Mouse (Mus musculus): ENCODE measurements around the gene Lpp.

DNA sequence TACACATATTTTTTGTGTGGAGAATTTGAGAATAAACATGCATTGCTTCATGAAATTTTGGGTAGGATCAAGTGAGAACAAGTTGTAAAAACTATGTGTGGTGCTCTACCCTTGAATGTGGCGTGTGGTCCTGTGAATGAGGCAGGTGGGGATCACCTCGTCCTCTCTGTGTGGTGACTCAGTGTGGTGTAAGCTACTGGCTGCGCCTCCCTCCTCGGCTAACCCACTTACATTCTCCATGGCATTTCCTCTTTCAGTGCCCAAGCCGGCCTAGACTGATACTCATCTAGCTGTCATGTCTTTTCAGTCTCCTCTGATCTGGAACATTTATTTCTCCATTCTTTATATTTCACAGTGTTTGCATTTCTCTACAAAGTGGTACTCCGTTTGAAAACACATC is 81.5 kb downstream of the Lpp start:
- no peak for TF ChIP-seq POLR2A (IDR thresholded peaks at IDR 0.05; ENCODE audit: borderline replicate concordance, control insufficient read depth, low read depth, low read length)
- TF ChIP-seq CTCF (IDR thresholded peaks at IDR 0.05; ENCODE audit: control insufficient read depth, insufficient read depth, low read length) = no peak
